Comparison of ENCODE assay signal across 25 mouse cellular contexts in the genomic region with DNA sequence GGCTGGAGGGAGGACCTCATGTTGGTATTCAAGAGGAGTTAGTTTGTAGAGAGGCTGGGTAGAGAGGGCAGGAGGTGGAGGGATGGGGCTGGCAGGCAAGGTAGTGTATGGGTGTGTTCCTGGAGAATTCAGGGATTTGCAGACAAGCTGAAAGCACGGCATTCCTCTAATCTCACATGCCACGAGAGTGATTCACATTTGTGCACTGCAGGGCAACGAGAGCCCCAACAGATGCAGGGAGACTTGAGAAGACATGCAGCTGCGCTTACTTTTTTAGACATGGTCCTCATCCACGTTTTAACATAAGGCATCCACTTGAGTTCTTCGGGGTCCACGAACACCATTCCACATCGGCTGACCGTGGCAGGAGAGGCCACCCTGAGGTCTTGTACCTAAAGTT.
DNase-seq lines count a peak whose midpoint lies in the region; ATAC-seq and TF ChIP-seq lines count a peak whose summit lies in the region.
"Had no signal": no experiment of that assay in that cellular context is flagged by ENCODE, and none has a peak within 500 bp of the region (broad histone marks: within the 10 kb centered on the region; RNA-seq: fewer than 3 reads in every experiment).

No protein-coding gene starts in this region.

- H3K27ac ChIP-seq in heart, adult 2 months, result no peak overlapping the region
- H3K27ac ChIP-seq in lung, postnatal 0 days (ENCODE audit: low read length), result no peak overlapping the region
- no peak overlapping the region for H3K27ac ChIP-seq in embryonic facial prominence, embryonic 15.5 days (replicated peaks)
- H3K27ac ChIP-seq: forebrain, embryonic 12.5 days; heart, embryonic 13.5 days; hindbrain, embryonic 12.5 days; hindbrain, embryonic 15.5 days had no signal

- no peaks in the 10 kb centered on the region for H3K9me3 ChIP-seq in lung, postnatal 0 days (ENCODE audit: low read length)
- H3K9me3 ChIP-seq in embryonic facial prominence, embryonic 15.5 days (replicated peaks), result no peaks in the 10 kb centered on the region
- H3K9me3 ChIP-seq: forebrain, embryonic 12.5 days; heart, embryonic 13.5 days; hindbrain, embryonic 12.5 days; hindbrain, embryonic 15.5 days had no signal

- TF ChIP-seq EP300 in heart, adult 2 months (IDR thresholded peaks at IDR 0.05; ENCODE audit: insufficient read depth, low read depth, low read length), result no peak
- TF ChIP-seq EP300 in lung, postnatal 0 days (IDR thresholded peaks at IDR 0.05), result no peak

- TF ChIP-seq CTCF in heart, adult 2 months (IDR thresholded peaks at IDR 0.05), result no peak
- TF ChIP-seq CTCF in lung, postnatal 0 days (IDR thresholded peaks at IDR 0.05), result no peak

- DNase-seq in heart, adult 11 months, result peak; percentile 87
- DNase-seq in heart, adult 2 months, result no peak
- DNase-seq in lung, postnatal 0 days (ENCODE audit: low spot score), result peak; percentile 5
- no peak for DNase-seq in lung, postnatal 4 days
- DNase-seq in right cerebral cortex, postnatal 25 days, result no peak
- no peak for DNase-seq in adrenal gland, postnatal 4 days (ENCODE audit: low spot score in 2 of 2)
- DNase-seq: adrenal gland, postnatal 10 days; adrenal gland, postnatal 36 days; cerebellum, adult 11 months; cerebellum, adult 2 months; cerebellum, adult 9-11 months; cerebellum, postnatal 25 days; embryo, embryonic 11 days; gastrocnemius, postnatal 10 days; gastrocnemius, postnatal 36 days; heart, postnatal 14 days had no signal

- WGBS in heart, adult 2 months, result 63% methylated on average over 9 of the region's 9 CpGs
- WGBS in lung, postnatal 0 days, result 62% methylated on average over 9 of the region's 9 CpGs
- 63% methylated on average over 9 of the region's 9 CpGs for WGBS in embryonic facial prominence, embryonic 15.5 days

- no peak for TF ChIP-seq POLR2A in heart, adult 2 months (IDR thresholded peaks at IDR 0.05; ENCODE audit: insufficient read depth, low read depth, low read length)

- no peak overlapping the region for H3K9ac ChIP-seq in heart, adult 2 months (ENCODE audit: low read depth, low read length)
- no peak overlapping the region for H3K9ac ChIP-seq in lung, postnatal 0 days (replicated peaks; ENCODE audit: low read depth)
- no peak overlapping the region for H3K9ac ChIP-seq in embryonic facial prominence, embryonic 15.5 days
- H3K9ac ChIP-seq: forebrain, embryonic 12.5 days; heart, embryonic 13.5 days; hindbrain, embryonic 12.5 days; hindbrain, embryonic 15.5 days had no signal

- no peaks in the 10 kb centered on the region for H3K27me3 ChIP-seq in heart, adult 2 months (ENCODE audit: control insufficient read depth, insufficient read depth, low read length)
- no peaks in the 10 kb centered on the region for H3K27me3 ChIP-seq in lung, postnatal 0 days (replicated peaks; ENCODE audit: insufficient read depth, low read length)
- no peaks in the 10 kb centered on the region for H3K27me3 ChIP-seq in embryonic facial prominence, embryonic 15.5 days
- H3K27me3 ChIP-seq: forebrain, embryonic 12.5 days; heart, embryonic 13.5 days; hindbrain, embryonic 12.5 days; hindbrain, embryonic 15.5 days had no signal

- no peak overlapping the region for H3K4me3 ChIP-seq in heart, adult 2 months
- H3K4me3 ChIP-seq in lung, postnatal 0 days (ENCODE audit: low read depth, low read length), result no peak overlapping the region
- H3K4me3 ChIP-seq in embryonic facial prominence, embryonic 15.5 days (replicated peaks), result no peak overlapping the region
- H3K4me3 ChIP-seq: erythroblast, embryonic 14.5 days; forebrain, embryonic 12.5 days; heart, embryonic 13.5 days; hindbrain, embryonic 12.5 days; hindbrain, embryonic 15.5 days had no signal

- intact Hi-C loops in heart, adult 2 months (cut with DNase I), result no loop called here

- no peaks in the 10 kb centered on the region for H3K36me3 ChIP-seq in heart, adult 2 months (ENCODE audit: control insufficient read depth, insufficient read depth, low read length)
- H3K36me3 ChIP-seq in lung, postnatal 0 days (ENCODE audit: insufficient read depth, low read length), result no peaks in the 10 kb centered on the region
- H3K36me3 ChIP-seq in embryonic facial prominence, embryonic 15.5 days, result no peaks in the 10 kb centered on the region
- H3K36me3 ChIP-seq: forebrain, embryonic 12.5 days; heart, embryonic 13.5 days; hindbrain, embryonic 12.5 days; hindbrain, embryonic 15.5 days had no signal

- H3K4me1 ChIP-seq in heart, adult 2 months (ENCODE audit: control insufficient read depth, insufficient read depth, low read length), result no peaks in the 10 kb centered on the region
- H3K4me1 ChIP-seq in lung, postnatal 0 days (ENCODE audit: insufficient read depth, low read depth, low read length), result no peaks in the 10 kb centered on the region
- no peaks in the 10 kb centered on the region for H3K4me1 ChIP-seq in embryonic facial prominence, embryonic 15.5 days
- H3K4me1 ChIP-seq: forebrain, embryonic 12.5 days; hindbrain, embryonic 12.5 days; hindbrain, embryonic 15.5 days had no signal

- no peaks in the 10 kb centered on the region for H3K79me2 ChIP-seq in heart, adult 2 months (replicated peaks; ENCODE audit: control insufficient read depth, insufficient read depth, low read length)

- no peak for ATAC-seq in lung, postnatal 0 days
- ATAC-seq in embryonic facial prominence, embryonic 15.5 days (ENCODE audit: insufficient number of reproducible peaks, low FRiP score, low TSS enrichment, low read depth), result peak; percentile 39; the same call in 1 of the 2 replicates
- ATAC-seq: CD4-positive, CD25-positive, alpha-beta regulatory T cell, adult 4 months; forebrain, embryonic 16.5 days; intestine, postnatal 0 days had no signal

- no peak overlapping the region for H3K4me2 ChIP-seq in lung, postnatal 0 days (replicated peaks; ENCODE audit: low read depth, low read length)
- H3K4me2 ChIP-seq in embryonic facial prominence, embryonic 15.5 days (replicated peaks), result no peak overlapping the region
- H3K4me2 ChIP-seq: forebrain, embryonic 12.5 days; heart, embryonic 13.5 days; hindbrain, embryonic 12.5 days; hindbrain, embryonic 15.5 days had no signal

Comparison
In these comparisons a context has a peak if more than half of its experiments do, and no peak if none do; other contexts are left out.
1. DNase-seq: peak in heart, adult 11 months (single experiment) and lung, postnatal 0 days (single experiment); none in heart, adult 2 months (0 of 2), lung, postnatal 4 days (0 of 2), right cerebral cortex, postnatal 25 days (single experiment) and adrenal gland, postnatal 4 days (0 of 2).